Mouse (Mus musculus) monocyte, adult 2 months (primary cell): Measurements from ENCODE around the gene Cela1.

Experiments
- DNase-seq, 2 experiments: peaks; one replicate each; pipeline ENCODE4 v3.0.0; 2022; ENCODE audit warnings: low spot score in 2 of 2, low read depth in 1 of 2

The Cela1 gene

GRCm38 (mm10) chr15:100706226-100706625 lies 18.5 kb upstream of the Cela1 start:
- DNase-seq, result peak; percentile 23 to 29

- DNase-seq, result no peak
These were observed 17.7 kb upstream of the Cela1 start for GRCm38 (mm10) chr15:100705376-100705775.

- no peak for DNase-seq
These were observed 16.2 kb upstream of the Cela1 start for GRCm38 (mm10) chr15:100703913-100704312.

- no peak for DNase-seq
These were observed 14.1 kb upstream of the Cela1 start for GRCm38 (mm10) chr15:100701856-100702255.

GRCm38 (mm10) chr15:100701108-100701507 lies 13.4 kb upstream of the Cela1 start:
- DNase-seq, result no peak

GRCm38 (mm10) chr15:100700424-100700823 lies 12.7 kb upstream of the Cela1 start:
- no peak for DNase-seq

GRCm38 (mm10) chr15:100699386-100699785 lies 11.7 kb upstream of the Cela1 start:
- DNase-seq, result no peak

- DNase-seq, result no peak
These were observed 10.4 kb upstream of the Cela1 start for GRCm38 (mm10) chr15:100698078-100698477.

GRCm38 (mm10) chr15:100694406-100694805 lies 6.7 kb upstream of the Cela1 start:
- DNase-seq, result no peak

- DNase-seq, result no peak
These were observed 4.3 kb upstream of the Cela1 start for GRCm38 (mm10) chr15:100691990-100692389.

GRCm38 (mm10) chr15:100686989-100687388 lies 732 bp downstream of the Cela1 start:
- no peak for DNase-seq

GRCm38 (mm10) chr15:100686434-100686833 lies 1.3 kb downstream of the Cela1 start:
- DNase-seq, result no peak

- no peak for DNase-seq
These were observed 1.9 kb downstream of the Cela1 start for GRCm38 (mm10) chr15:100685849-100686248.

GRCm38 (mm10) chr15:100685255-100685654 lies 2.5 kb downstream of the Cela1 start:
- no peak for DNase-seq

- no peak for DNase-seq
These were observed 3.3 kb downstream of the Cela1 start for GRCm38 (mm10) chr15:100684450-100684849.

GRCm38 (mm10) chr15:100683041-100683440 lies 4.7 kb downstream of the Cela1 start:
- peak; percentile 48 to 72 for DNase-seq

GRCm38 (mm10) chr15:100681770-100682169 lies 6.0 kb downstream of the Cela1 start:
- no peak for DNase-seq

GRCm38 (mm10) chr15:100680381-100680780 lies 7.3 kb downstream of the Cela1 start:
- DNase-seq, result no peak

GRCm38 (mm10) chr15:100679005-100679404 lies 8.7 kb downstream of the Cela1 start:
- DNase-seq, result no peak

- DNase-seq, result no peak
These were observed 9.1 kb downstream of the Cela1 start for GRCm38 (mm10) chr15:100678581-100678980.

GRCm38 (mm10) chr15:100677675-100678074 lies 10.0 kb downstream of the Cela1 start:
- DNase-seq, result no peak

- no peak for DNase-seq
These were observed 11.2 kb downstream of the Cela1 start for GRCm38 (mm10) chr15:100676521-100676920.

- no peak for DNase-seq
These were observed 12.2 kb downstream of the Cela1 start for GRCm38 (mm10) chr15:100675486-100675885.

- DNase-seq, result no peak
These were observed 13.2 kb downstream of the Cela1 start for GRCm38 (mm10) chr15:100674566-100674965.
